Mouse (Mus musculus): ENCODE results near the gene Gja5. TPM values are rescaled to one million over a fixed set of nuclear protein-coding genes. Genes with fewer than 3 reads are reported as not detected.

The Gja5 gene
- 3.1 and 3.5 TPM in 2 replicates for polyA plus RNA-seq (2012; rRNA removed)

DNA sequence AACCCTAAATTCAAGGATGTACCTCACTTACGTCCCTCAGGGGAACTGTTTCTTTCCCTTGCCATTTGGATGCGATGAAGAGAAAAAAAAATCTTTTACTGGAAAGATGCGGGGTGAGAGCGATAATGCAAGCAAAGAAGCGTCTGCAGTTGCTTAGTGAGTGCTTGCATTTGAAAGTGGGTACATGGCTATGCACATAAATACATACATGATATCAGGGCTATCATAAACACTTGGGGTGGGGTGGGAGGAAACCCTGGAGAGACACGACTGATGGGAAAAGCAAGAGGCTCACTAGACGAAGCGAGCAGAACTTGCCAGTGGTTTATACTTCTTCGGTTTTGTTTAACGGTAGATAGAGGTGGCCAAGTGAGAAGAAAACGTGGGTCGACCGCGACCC is at the start of gene Gja5:
TSS of gene Gja5 (plus strand) at position 301 of the 400 bp plus-strand sequence.

GRCm38 (mm10) chr3:96904851-96905541 is 503 bp downstream of the Gja5 start, which contains the start of gene Gpr89:
Gene Gpr89, minus strand, starts transcription at chr3:96905346.

GRCm38 (mm10) chr3:96925920-96926319 is 21.4 kb downstream of the Gja5 start, which contains the start of gene Gja8:
Gene Gja8, minus strand, starts transcription at chr3:96926020.

Other genes starting within 250 kb of the Gja5 start
- 3.9 and 4.7 TPM in 2 replicates for gene Ankrd35, start 234.6 kb upstream of the Gja5 start, polyA plus RNA-seq (2012; rRNA removed)
- gene Pias3, start 208.3 kb upstream of the Gja5 start, polyA plus RNA-seq (2012; rRNA removed) = 45.6 and 51.2 TPM in 2 replicates
- 4.0 and 5.0 TPM in 2 replicates for gene Nudt17, start 196.1 kb upstream of the Gja5 start, polyA plus RNA-seq (2012; rRNA removed)
- 26.6 and 35.9 TPM in 2 replicates for gene Polr3c, start 177.1 kb upstream of the Gja5 start, polyA plus RNA-seq (2012; rRNA removed)
- 12.2 and 14.3 TPM in 2 replicates for gene Rnf115, start 177.0 kb upstream of the Gja5 start, polyA plus RNA-seq (2012; rRNA removed)
- gene Pdzk1, start 75.4 kb upstream of the Gja5 start, polyA plus RNA-seq (2012; rRNA removed) = 0.66 and 0.81 TPM in 2 replicates
- 0.64 and 0.77 TPM in 2 replicates for gene Cd160, start 75.3 kb upstream of the Gja5 start, polyA plus RNA-seq (2012; rRNA removed)
- gene Gpr89, start 653 bp downstream of the Gja5 start, polyA plus RNA-seq (2012; rRNA removed) = 14.4 and 14.6 TPM in 2 replicates
- not detected in 2 replicates for gene Gja8, start 21.3 kb downstream of the Gja5 start, polyA plus RNA-seq (2012; rRNA removed)